Mouse (Mus musculus): ENCODE measurements around the gene Ncoa7.
"Not testable (repeated sequence)": the region's sequence is repeated elsewhere in the genome, so short reads cannot be mapped to it uniquely, and the experiment has no call there.

The Ncoa7 gene

DNA sequence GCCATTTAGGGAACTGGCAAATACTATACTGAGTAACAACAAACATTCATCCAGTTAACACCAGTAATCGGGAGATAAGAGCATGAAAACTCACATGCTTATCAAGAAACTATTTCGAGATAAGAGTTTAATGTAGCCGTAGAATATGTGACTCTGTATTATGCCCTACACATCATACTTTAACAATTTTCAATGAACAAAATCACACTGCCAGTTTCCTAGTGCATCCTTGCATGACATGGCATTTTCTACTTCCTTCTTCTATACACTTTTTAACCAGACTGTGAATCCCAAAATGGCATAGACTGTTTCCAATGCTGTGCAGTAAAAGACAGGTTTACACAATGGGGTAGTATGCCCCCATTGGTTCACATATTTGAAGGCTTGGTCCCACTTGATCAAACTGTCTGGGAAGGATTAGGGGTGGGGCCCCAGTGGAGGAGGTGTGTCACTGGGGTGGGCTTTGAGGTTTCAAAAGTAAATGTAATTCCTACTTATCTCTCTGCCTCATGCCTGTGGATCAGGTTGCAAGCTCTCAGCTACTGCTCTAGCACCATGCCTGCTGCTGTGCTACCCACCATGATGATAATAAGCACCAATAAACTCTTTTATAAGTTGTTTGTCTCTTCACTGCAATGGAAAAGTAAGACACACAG lies 15.3 kb downstream of the Ncoa7 start:
- no peak for DNase-seq (ENCODE audit: low spot score in 2 of 2)

DNA sequence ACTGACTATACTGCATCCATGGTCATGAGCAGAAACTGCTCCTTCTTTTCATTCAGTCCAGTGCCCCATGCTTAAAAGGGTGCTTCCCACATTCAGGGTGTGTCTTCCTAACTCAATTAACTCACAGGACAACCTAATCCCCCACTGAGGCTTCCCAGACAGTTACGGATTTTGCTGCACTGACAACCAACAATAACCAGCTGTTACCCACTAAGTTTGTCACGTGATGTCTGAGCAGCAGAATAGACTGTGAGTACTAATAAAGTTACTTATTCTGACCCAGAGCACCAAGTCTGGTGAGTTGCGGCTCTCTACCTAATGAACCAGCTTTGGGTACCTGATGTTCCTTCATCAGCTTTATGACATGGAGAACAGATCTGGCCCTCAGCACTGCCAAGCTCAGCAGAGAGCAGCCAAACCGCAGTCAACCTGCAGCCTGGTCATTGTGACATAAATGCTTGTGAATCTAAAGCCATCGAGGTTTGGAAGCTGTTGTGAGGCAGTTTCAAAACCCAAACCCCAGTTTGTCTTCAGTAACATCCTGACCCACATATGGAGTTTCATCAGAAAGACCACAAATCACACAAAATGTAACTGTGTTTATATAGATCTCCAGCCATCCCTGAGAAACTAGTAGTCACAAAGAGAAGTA lies 16.9 kb downstream of the Ncoa7 start:
- no peak for DNase-seq (ENCODE audit: low spot score in 2 of 2)

DNA sequence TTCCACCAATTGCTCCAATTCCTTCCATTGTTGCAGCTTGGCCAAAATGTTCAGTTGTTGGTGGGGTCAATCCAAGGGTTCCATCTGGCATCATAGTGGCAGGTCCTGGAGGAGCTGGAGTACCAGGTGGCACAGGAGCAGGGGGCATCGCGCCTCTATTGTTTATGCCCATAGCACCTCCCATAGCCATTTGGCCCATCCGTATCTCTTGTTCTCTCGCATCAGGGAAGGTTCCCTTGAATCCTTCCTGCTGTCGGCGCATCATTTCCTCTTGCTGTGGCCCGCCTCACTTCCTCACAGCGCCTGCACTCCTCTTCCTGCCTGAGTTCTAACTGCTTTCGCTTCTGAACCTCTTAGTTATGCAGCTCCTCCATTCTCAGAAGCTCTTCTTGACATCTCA lies 22.2 kb downstream of the Ncoa7 start:
- DNase-seq (ENCODE audit: low spot score in 2 of 2) = not testable (repeated sequence)

DNA sequence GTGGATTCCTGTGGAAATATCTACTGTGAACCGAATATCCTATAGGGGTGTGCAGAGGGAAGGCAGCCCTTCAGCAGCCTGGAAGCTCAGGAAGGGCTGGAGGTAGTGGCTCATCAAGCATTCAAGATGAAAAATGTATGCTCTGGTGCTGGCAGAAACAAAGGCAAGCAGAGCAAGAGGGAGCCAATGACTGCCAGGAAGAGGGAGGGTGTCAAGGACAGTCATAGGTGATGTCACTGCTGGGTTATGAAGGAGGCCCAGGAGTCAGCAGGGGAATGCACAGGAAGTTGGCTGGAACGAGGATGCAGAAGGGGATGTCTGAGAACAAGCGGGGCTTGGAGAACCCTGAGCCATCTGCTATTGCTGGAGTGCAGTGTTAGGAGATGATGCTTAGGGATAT lies 24.9 kb downstream of the Ncoa7 start:
- no peak for DNase-seq (ENCODE audit: low spot score in 2 of 2)

DNA sequence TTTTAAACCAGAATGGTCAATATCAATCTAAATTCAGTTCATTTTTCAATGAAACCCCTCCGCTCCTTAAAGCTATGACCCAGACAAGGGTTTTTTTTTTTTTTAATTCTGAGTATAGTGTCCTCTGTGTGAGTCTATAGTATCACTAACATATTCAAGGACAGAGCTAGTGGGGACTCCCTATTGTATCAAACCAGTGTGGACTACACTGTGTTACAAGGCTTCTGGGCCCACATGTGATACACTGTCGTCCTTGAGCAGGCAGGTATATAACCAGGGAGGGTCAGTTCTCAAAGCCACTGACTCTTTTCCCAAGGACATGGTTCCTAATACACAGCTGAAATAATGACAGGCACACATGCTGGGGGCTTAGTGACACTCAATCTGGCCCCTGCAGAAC lies 27.1 kb downstream of the Ncoa7 start:
- no peak for DNase-seq (ENCODE audit: low spot score in 2 of 2)

DNA sequence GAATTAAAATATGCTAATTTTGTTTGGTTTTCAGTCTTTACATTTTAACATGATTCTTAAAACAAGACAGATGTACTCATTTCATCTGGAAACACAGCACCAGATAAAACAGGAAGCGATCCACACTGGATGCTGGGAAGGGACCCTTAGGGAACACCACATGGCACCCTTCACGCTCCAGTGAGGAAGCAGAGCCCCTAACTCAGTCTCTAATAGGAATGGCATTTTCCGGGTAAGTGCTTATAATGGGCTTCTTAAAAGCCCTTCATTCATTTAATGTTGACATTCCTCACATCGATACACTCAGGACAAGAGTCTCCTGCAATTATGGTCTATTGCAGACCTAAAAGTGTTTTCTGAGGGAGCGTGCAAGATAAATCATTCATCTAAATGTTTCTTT lies 27.6 kb downstream of the Ncoa7 start:
- DNase-seq (ENCODE audit: low spot score in 2 of 2) = no peak

DNA sequence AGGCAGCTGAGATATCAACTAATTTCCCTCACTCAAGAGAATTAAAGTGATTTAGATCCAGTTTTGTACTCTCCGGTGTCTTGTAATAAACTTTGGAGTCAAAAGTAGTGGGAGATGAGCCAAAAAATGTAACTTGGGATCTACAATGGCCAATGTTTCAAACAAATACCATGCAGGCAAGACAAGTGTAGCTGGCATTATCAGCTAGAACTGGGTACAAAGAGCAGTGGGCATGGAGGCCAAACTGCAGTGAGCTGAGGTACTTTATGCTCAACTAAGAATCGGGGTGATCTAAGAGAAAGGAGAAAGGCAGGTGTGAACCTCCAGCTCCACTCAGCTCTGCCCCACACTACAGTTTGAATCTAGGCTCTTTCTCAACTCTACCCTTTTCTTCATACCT lies 28.7 kb downstream of the Ncoa7 start:
- DNase-seq (ENCODE audit: low spot score in 2 of 2) = no peak

DNA sequence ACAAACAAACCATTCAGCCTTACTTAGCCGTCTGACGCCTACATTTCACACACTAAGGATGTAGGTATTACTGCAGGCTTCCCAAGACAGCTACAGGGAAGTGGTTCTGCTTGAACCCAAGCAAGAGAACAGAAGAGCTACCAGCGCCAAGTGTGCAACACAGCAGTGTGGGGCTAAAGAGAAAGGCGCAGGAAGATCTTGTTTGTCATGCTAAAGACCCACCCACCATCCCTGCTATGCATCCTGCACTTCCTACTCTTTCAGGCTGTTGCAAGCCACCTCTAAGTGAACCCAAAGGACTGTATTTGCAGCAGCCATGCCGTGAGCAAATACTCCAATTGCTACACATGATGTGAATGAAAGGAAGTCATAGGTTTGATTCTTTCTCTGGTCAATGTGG lies 29.9 kb downstream of the Ncoa7 start:
- no peak for DNase-seq (ENCODE audit: low spot score in 2 of 2)

DNA sequence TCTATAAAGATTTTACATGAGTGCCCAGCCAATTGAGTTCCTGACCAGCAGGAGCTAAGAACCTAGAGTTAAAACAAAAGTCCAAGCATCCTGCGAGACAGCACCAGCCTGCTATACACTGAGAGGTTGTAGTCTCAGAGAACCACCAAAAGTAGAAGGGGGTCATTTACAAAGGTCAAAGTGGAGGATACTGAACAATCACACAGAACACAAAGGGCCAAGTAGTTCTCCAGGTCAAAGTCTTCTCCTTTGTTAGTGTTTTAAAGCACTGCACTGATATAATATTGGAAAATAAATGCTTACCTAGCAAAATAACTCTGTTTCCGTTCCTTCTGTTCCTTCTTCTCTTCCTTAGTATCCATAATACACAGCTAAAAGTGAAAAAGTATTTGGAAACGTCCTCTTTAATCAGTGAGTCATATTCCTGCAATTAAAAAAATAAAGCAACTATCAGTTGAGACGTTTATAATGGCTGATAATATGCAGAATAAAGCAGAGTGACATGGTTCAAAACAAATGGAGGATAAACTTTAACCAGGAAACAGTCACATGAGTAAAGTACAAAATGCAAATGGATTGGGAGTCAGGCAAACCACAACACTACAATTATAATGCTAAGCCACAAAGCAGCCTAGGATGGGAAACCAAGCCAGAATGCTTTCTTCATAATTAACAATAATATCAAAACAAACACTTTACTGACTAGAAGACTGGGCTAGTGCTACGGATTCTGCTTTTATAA lies 31.5 kb downstream of the Ncoa7 start:
- DNase-seq (ENCODE audit: low spot score in 2 of 2) = no peak

DNA sequence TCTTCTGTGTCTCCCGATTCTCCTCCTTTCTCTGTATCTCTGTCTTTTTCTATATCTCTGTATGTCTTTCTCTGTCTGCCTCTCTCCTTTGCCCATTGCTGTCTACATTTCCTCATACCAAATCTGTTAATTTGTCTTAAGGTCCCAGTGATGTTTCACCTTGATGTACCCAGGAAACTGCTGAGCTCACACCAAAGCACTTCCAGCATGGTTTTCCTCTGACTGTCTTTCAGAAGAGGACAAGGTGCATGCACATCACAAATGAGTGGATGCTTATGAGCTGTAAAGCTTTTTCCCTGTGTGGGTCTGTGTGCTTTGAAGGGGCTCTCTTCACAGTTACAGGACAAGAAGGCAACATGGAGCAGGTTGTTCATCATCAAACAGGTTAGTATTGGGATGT lies 34.3 kb downstream of the Ncoa7 start:
- DNase-seq (ENCODE audit: low spot score in 2 of 2) = no peak

DNA sequence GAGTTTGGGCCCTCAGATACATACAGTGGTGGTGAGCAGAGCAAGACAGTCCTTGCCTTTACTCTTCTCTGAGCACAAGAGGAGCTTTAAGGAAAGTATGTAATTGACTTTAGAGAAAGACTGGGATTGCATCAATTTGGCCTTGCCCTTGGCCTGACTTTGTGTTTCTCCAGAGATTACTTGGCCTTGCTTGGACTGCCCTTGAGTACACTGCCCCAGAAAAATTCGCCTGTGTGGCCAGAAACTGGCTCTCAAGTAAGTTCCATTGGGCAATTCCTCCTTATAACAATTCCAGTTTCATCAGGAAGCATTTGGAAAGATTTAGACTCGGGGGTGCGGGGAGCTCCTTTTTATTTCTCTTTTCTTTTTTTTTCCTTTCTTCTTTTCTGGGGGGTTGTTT lies 34.9 kb downstream of the Ncoa7 start:
- no peak for DNase-seq (ENCODE audit: low spot score in 2 of 2)

DNA sequence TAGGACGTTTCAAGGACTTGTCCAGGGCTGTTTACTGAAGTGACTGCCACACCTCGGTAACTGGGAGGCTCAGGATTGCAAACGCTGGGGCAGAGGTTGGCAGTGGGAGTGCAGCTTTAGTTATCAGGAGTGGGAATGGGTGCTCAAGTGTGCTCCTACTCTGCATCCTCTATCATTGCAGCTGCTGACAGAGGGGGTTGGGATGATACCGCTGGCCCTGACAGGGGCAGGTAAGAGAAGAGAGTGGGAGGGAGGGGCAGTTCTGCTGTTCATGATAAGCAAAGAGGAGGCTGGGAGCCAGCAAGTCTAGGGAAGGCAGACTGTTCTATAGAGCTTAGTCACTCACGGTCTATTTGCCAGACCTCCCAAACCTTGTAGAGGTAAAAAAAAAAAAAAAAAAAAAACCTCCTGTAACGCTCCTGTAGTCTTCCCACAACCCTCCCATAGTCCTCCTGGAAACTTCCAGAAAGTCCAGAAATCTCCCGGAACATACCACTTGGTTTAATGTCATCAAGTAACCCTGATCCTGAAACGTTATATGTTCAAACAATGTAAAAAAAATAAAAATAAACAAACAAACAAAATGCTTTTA lies 39.9 kb downstream of the Ncoa7 start:
- DNase-seq (ENCODE audit: low spot score in 2 of 2) = no peak

DNA sequence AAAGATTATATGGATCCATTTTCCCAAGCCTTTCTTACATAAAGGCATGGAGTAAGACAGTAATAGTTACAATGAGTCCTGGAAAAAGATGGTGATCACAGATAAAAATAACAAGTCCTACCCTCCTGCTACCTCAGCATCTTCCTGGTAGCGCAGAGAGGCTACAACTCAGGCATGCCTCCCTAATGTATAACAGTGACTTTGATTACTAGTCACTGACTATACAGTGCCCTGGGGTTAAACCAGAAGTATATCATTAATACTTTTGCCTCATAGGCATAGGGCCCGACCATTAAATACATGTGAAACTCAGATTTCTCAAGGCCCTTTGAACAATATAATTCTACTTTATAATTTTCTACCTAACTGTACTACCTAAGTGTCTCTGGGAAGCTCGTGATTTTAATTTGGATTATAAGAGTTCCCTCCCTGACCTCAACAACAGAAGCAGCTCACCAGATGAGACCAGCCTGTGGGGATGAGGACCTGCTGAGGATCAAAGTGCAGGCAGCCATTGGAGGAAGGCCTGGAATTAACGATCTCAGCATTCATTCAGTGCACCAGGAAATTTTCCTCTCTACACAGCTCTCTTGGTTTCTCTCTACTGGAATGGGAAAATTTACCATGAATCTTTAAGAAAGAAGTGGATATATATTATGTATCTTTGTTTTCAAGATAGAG lies 40.7 kb downstream of the Ncoa7 start:
- DNase-seq (ENCODE audit: low spot score in 2 of 2) = no peak

DNA sequence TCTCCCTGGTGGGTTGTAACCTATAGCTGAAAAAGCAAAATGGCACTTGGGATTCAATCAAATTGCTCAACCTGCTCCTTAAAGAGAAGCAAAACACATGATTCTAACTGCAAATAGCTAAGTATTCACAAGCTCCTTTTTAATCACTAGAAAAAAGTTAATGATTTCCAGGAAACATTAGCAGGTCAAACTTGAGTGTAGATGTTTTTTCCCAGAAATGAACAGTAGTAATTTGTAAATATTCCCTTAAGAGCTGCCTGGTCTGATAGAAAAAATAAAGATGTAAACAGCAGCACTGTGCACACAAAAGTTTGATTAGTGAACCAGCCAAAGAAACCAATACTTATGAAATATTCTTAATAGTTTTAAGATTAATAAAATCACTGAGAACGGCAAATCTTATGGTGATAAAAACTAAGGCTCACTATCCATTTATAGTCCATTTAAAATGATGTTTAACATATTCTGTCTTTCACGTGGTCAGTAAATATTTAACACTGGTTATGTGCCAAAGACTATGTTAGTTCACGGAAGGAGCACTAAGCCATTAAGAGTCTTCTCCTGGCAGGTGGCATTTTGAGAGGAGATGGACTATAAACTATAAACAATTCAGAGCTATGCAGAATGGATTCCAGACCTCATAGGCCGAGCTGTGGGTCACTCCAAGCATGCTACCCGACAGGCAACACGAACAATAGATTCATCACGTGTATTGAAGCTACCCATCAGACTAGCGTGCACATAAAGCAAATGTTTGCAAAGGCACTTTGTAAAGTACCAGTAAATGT lies 43.6 kb downstream of the Ncoa7 start:
- no peak for DNase-seq (ENCODE audit: low spot score in 2 of 2)

DNA sequence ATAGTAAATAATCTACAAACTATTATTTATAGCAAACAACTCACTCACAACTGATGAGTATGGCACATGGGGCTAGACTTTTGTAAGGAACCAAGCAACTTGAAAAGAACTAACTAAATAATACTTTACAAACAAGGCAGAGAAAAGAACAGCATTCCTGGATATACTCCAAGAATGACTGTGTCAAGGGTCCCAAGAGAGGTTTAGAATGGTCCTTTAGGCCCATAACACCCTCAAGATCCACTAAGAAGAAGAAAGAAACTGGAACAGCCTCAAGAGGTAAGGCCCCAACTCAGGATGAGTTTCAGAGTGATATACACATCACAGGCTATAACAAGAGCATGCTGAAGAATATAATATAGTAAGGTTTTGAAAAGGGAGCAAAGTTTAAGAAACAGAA lies 47.1 kb downstream of the Ncoa7 start:
- DNase-seq (ENCODE audit: low spot score in 2 of 2) = no peak

DNA sequence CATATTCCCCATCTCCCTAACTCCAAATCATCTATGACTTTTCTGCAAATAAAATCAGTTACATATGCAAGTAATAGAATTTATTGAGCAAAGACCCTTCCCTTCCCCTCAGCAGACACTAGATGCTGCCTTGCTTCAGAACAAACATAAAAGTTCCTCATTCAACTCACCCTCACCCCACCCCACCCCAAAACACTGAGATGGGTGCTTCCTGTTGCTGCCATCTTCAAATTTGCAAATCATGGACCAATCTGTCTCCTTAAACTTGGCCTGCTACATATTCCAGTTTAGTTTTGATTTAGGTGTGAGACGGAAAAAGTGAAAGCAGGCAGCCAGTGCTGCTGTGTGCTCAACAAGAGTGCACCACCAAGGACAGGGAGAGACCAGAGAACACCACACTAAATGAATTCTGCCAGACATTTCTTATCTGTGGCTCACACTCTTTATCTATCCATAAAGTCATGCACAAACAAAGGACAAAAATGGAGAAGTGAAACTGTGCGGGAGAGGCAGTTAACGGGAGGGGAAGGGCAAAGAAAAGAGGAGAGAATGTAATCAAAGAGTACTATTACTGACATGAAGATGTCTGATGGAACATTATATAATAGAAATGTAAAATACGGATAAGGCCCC lies 48.2 kb downstream of the Ncoa7 start:
- DNase-seq (ENCODE audit: low spot score in 2 of 2) = no peak

DNA sequence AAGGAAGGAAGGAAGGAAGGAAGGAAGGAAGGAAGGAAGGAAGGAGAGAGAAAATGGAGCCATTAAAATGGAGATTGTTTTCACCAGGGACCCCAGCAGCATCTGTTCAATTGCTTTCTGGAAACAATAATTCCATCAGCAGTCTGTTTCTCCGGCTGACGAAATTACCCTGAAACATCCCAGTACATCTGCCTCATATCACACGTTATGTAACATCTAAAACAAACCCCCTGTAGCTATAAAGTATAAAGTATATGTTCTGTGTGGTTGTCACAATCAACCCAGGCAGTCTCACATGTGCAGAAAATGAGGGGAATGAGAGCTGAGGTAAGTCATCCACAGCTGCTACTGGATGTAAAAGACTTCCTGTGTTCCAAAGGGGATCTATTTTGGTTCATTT lies 49.0 kb downstream of the Ncoa7 start:
- no peak for DNase-seq (ENCODE audit: low spot score in 2 of 2)

DNA sequence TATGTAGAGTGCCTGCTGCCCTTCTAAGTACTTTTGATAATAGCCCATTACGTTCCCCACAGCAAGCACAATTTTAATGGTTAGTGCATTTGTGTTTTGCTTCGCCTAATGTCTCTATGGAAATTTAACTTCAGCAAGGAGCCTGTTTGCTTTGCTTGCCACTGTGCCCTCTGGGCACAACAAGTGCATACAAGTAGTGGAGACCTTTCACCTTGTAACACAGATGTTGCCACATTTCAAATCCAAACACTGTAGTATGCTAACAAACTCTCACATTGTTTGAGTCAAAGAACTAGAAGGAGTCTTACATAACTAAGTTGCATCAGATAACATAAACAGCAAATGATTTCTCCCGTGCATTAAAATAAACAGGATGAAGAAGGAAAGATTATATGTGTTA lies 50.6 kb downstream of the Ncoa7 start:
- no peak for DNase-seq (ENCODE audit: low spot score in 2 of 2)

DNA sequence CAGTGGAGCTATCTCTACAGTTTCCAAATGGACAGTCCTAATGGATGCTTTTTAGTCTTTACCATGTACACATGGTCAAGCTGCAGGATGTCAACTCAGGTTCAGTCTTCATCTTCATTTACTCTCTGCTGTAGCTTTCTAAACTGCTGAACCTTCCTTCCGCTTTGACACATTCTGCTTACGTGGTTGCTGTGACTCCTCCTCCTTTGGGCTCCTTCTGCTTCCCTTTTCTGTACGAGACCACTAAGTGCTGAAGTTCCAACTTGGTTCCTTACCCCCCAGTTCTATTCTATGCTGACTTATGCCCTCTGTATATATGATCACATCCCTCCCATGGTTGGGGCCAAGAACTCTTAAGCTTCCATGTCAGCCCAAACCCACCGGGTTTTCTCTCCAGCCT lies 51.5 kb downstream of the Ncoa7 start:
- DNase-seq (ENCODE audit: low spot score in 2 of 2) = no peak

DNA sequence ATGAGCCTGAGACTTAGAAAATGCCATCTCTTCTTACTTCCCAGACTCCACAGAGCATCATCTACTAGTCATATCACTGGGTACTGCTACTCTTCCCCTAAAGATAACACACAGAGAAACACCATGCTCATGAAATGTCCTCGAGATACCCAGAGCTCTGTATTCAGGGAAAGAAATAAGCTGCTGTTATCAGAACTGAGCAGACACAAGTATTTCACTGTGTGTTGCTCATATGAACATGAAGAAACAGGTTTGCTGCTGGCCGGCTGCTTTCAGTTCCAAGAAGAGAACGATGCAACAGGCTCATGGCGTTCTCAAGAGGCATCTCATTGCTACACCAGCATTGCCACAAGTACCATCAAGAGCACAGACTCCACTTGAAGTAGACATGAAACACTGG lies 53.3 kb downstream of the Ncoa7 start:
- DNase-seq (ENCODE audit: low spot score in 2 of 2) = no peak

Measured in frontal cortex, postnatal 14 days (tissue).